Mouse (Mus musculus) ES-Bruce4 (cell line): Measurements from ENCODE around the gene Arl15. TPM values are rescaled to one million over a fixed set of nuclear protein-coding genes. Genes with fewer than 3 reads are reported as not detected.

Source experiments
- H3K27ac ChIP-seq: 2 replicates; pipeline ENCODE4 v1.5.1; 2012; ENCODE audit warnings: low read length, inconsistent platforms; ENCODE audit not compliant: insufficient read depth
- H3K27me3 ChIP-seq: 2 replicates; pipeline ENCODE4 v1.6.1; 2012; ENCODE audit warnings: mild to moderate bottlenecking, low read length, inconsistent platforms; ENCODE audit not compliant: control insufficient read depth, poor library complexity, insufficient read depth, severe bottlenecking
- H3K36me3 ChIP-seq: 2 replicates; pipeline ENCODE4 v1.6.1; 2012; ENCODE audit warnings: inconsistent platforms, mild to moderate bottlenecking, low read length, moderate library complexity; ENCODE audit not compliant: control insufficient read depth, poor library complexity, insufficient read depth, severe bottlenecking
- H3K4me1 ChIP-seq: one replicate; pipeline ENCODE4 v1.8.1; 2011; ENCODE audit warnings: low read length; ENCODE audit not compliant: control insufficient read depth, insufficient read depth
- H3K4me3 ChIP-seq: 2 replicates; pipeline ENCODE4 v1.5.1; 2011; ENCODE audit warnings: low read depth, mild to moderate bottlenecking, low read length
- H3K9ac ChIP-seq: 2 replicates; pipeline ENCODE4 v1.6.1; 2012; ENCODE audit warnings: low read depth, mild to moderate bottlenecking, inconsistent platforms; ENCODE audit not compliant: poor library complexity, severe bottlenecking
- H3K9me3 ChIP-seq: replicated peaks from 2 replicates; pipeline ENCODE4 v1.6.1; 2012; ENCODE audit warnings: mild to moderate bottlenecking, low read length, inconsistent platforms; ENCODE audit not compliant: control insufficient read depth, poor library complexity, insufficient read depth, severe bottlenecking
- CTCF ChIP-seq: IDR thresholded peaks from one replicate; pipeline ENCODE4 v1.8.1; 2011; ENCODE audit warnings: low read depth, low read length
- EP300 ChIP-seq: IDR thresholded peaks from 2 replicates; pipeline ENCODE4 v1.6.1; 2011; ENCODE audit warnings: low read depth, low read length; ENCODE audit not compliant: insufficient read depth
- POLR2A ChIP-seq: IDR thresholded peaks from one replicate; pipeline ENCODE4 v1.8.1; 2011; ENCODE audit warnings: low read length; ENCODE audit not compliant: insufficient read depth
- polyA plus RNA-seq: library from polyadenylated mRNA; stranded (reverse); fragments of >200 nt; gene quantifications from 2 replicates; pipeline ENCODE4 v1.2.4, GENCODE M21; 2011; ENCODE audit warnings: low read depth; ENCODE audit not compliant: missing spikeins, insufficient read depth, insufficient read length

Gene Arl15
- polyA plus RNA-seq, 1 experiment: 53.3 TPM

GRCm38 (mm10) chr13:113860816-113861215, 66.5 kb downstream of the Arl15 start:
- Histone ChIP-seq H3K9ac (no peak overlapping the region), H3K27me3 (no peaks in the 10 kb centered on the region), H3K36me3 (no peaks in the 10 kb centered on the region), H3K4me1 (peaks cover 11% of the 10 kb centered on the region), H3K27ac (peak overlapping the region; percentile 1; the same call in 1 of the 2 replicates), H3K4me3 (no peak overlapping the region), H3K9me3 (no peaks in the 10 kb centered on the region)
- no peak for TF ChIP-seq POLR2A
- no peak for TF ChIP-seq EP300
- TF ChIP-seq CTCF: no peak

GRCm38 (mm10) chr13:113861231-113861630, 66.9 kb downstream of the Arl15 start:
- TF ChIP-seq POLR2A (no peak), CTCF (no peak), EP300 (no peak)
- Histone ChIP-seq H3K9me3 (no peaks in the 10 kb centered on the region), H3K27me3 (no peaks in the 10 kb centered on the region), H3K27ac (peak overlapping the region; percentile 1; the same call in 1 of the 2 replicates), H3K4me3 (no peak overlapping the region), H3K4me1 (peaks cover 10% of the 10 kb centered on the region), H3K36me3 (no peaks in the 10 kb centered on the region), H3K9ac (no peak overlapping the region)

GRCm38 (mm10) chr13:113862951-113863350, 68.6 kb downstream of the Arl15 start:
- peaks cover 5% of the 10 kb centered on the region for H3K4me1 ChIP-seq

GRCm38 (mm10) chr13:113863688-113864087, 69.4 kb downstream of the Arl15 start:
- H3K9ac ChIP-seq: no peak overlapping the region
- peaks cover 3% of the 10 kb centered on the region for H3K4me1 ChIP-seq
- peak overlapping the region; percentile 30; the same call in 1 of the 2 replicates for H3K27ac ChIP-seq
- no peaks in the 10 kb centered on the region for H3K36me3 ChIP-seq
- H3K27me3 ChIP-seq: no peaks in the 10 kb centered on the region
- no peak for TF ChIP-seq POLR2A
- no peak for TF ChIP-seq EP300
- TF ChIP-seq CTCF: no peak
- H3K9me3 ChIP-seq: no peaks in the 10 kb centered on the region
- H3K4me3 ChIP-seq: no peak overlapping the region

More at GRCm38 (mm10) chr13:113862951-113863350, 68.6 kb downstream of the Arl15 start:
- TF ChIP-seq POLR2A: no peak
- no peak overlapping the region for H3K27ac ChIP-seq
- no peak overlapping the region for H3K9ac ChIP-seq
- H3K36me3 ChIP-seq: no peaks in the 10 kb centered on the region
- H3K4me3 ChIP-seq: no peak overlapping the region
- no peaks in the 10 kb centered on the region for H3K9me3 ChIP-seq
- no peaks in the 10 kb centered on the region for H3K27me3 ChIP-seq

GRCm38 (mm10) chr13:113864278-113864677, 70.0 kb downstream of the Arl15 start:
- H3K4me1 ChIP-seq: peaks cover 3% of the 10 kb centered on the region
- H3K36me3 ChIP-seq: no peaks in the 10 kb centered on the region
- TF ChIP-seq CTCF (peak; percentile 38), POLR2A (no peak), EP300 (no peak)
- H3K27ac ChIP-seq: peak overlapping the region; percentile 30
- H3K9ac ChIP-seq: no peak overlapping the region
- H3K4me3 ChIP-seq: no peak overlapping the region
- no peaks in the 10 kb centered on the region for H3K9me3 ChIP-seq
- H3K27me3 ChIP-seq: no peaks in the 10 kb centered on the region

GRCm38 (mm10) chr13:113864893-113865292, 70.6 kb downstream of the Arl15 start:
- Histone ChIP-seq H3K27ac (peak overlapping the region; percentile 30), H3K9ac (no peak overlapping the region), H3K4me1 (peaks cover 3% of the 10 kb centered on the region), H3K4me3 (no peak overlapping the region), H3K9me3 (no peaks in the 10 kb centered on the region), H3K27me3 (no peaks in the 10 kb centered on the region), H3K36me3 (no peaks in the 10 kb centered on the region)
- TF ChIP-seq POLR2A (no peak), CTCF (peak; percentile 62), EP300 (no peak)
